Mouse (Mus musculus) heart, postnatal 0 days (tissue): ENCODE data around the gene Pygl.

Experiments
- CTCF ChIP-seq: IDR thresholded peaks from 2 replicates; pipeline ENCODE4 v1.5.1; 2016; ENCODE audit warnings: antibody characterized with exemption, control low read depth, low read depth
- EP300 ChIP-seq: IDR thresholded peaks from 2 replicates; pipeline ENCODE4 v1.6.1; 2016; ENCODE audit warnings: antibody characterized with exemption, low read depth

GRCm38 (mm10) chr12:70221425-70221824 lies 9.9 kb downstream of the Pygl start:
- TF ChIP-seq CTCF (no peak), EP300 (no peak)
